Mouse (Mus musculus) cerebellum, adult 9-10 months (tissue): ENCODE data around the gene Rnf113a2.

Source experiments
- DNase-seq: peaks from one replicate; pipeline ENCODE4 v3.0.0; 2022

Rnf113a2 gene

GRCm38 (mm10) chr12:84416834-84417604, at the start of gene Rnf113a2:
TSS of gene Rnf113a2 (plus strand) at chr12:84417196.
- DNase-seq: peak; percentile 77

- DNase-seq: no peak
These were observed 45.3 kb upstream of the Rnf113a2 start for GRCm38 (mm10) chr12:84371647-84372046.

GRCm38 (mm10) chr12:84373831-84374481, 43.0 kb upstream of the Rnf113a2 start:
- DNase-seq: no peak

GRCm38 (mm10) chr12:84382369-84382768, 34.6 kb upstream of the Rnf113a2 start:
- DNase-seq: no peak

GRCm38 (mm10) chr12:84384644-84385081, 32.3 kb upstream of the Rnf113a2 start:
- DNase-seq: no peak

- DNase-seq: no peak
These were observed 31.6 kb upstream of the Rnf113a2 start for GRCm38 (mm10) chr12:84385408-84385807.

- DNase-seq: no peak
These were observed 28.9 kb upstream of the Rnf113a2 start for GRCm38 (mm10) chr12:84388097-84388496.

GRCm38 (mm10) chr12:84388774-84389400, 28.1 kb upstream of the Rnf113a2 start:
- no peak for DNase-seq

- DNase-seq: no peak
These were observed 26.7 kb upstream of the Rnf113a2 start for GRCm38 (mm10) chr12:84390336-84390735.

- no peak for DNase-seq
These were observed 24.3 kb upstream of the Rnf113a2 start for GRCm38 (mm10) chr12:84392681-84393080.

- no peak for DNase-seq
These were observed 23.1 kb upstream of the Rnf113a2 start for GRCm38 (mm10) chr12:84393847-84394246.

- DNase-seq: no peak
These were observed 19.9 kb upstream of the Rnf113a2 start for GRCm38 (mm10) chr12:84396947-84397679.

- DNase-seq: no peak
These were observed 19.3 kb upstream of the Rnf113a2 start for GRCm38 (mm10) chr12:84397685-84398084.

- DNase-seq: no peak
These were observed 18.4 kb upstream of the Rnf113a2 start for GRCm38 (mm10) chr12:84398629-84399028.

GRCm38 (mm10) chr12:84399135-84399534, 17.9 kb upstream of the Rnf113a2 start:
- no peak for DNase-seq

- no peak for DNase-seq
These were observed 17.3 kb upstream of the Rnf113a2 start for GRCm38 (mm10) chr12:84399663-84400062.

GRCm38 (mm10) chr12:84400068-84400467, 16.9 kb upstream of the Rnf113a2 start:
- DNase-seq: no peak

GRCm38 (mm10) chr12:84400653-84401052, 16.3 kb upstream of the Rnf113a2 start:
- DNase-seq: no peak

- DNase-seq: no peak
These were observed 14.1 kb upstream of the Rnf113a2 start for GRCm38 (mm10) chr12:84402923-84403322.

- no peak for DNase-seq
These were observed 12.5 kb upstream of the Rnf113a2 start for GRCm38 (mm10) chr12:84404541-84404940.

GRCm38 (mm10) chr12:84407259-84407658, 9.7 kb upstream of the Rnf113a2 start:
- DNase-seq: no peak

- DNase-seq: peak; percentile 56
These were observed 8.8 kb upstream of the Rnf113a2 start for GRCm38 (mm10) chr12:84407874-84408818.
